Comparison of ENCODE assay signal across 23 mouse cellular contexts in genomic region chr10:63201534-63201933, GRCm38 (mm10). TPM values are rescaled to one million over a fixed set of nuclear protein-coding genes. Genes with fewer than 3 reads are reported as not detected.
"Had no signal": no experiment of that assay in that cellular context is flagged by ENCODE, and none has a peak within 500 bp of the region (broad histone marks: within the 10 kb centered on the region; RNA-seq: fewer than 3 reads in every experiment).

No protein-coding gene starts in this region.

- H3K27ac ChIP-seq: kidney, postnatal 0 days; left cerebral cortex, adult 2 months; liver, embryonic 13.5 days; neural tube, embryonic 12.5 days; neural tube, embryonic 15.5 days; stomach, postnatal 0 days had no signal

- H3K9ac ChIP-seq: liver, embryonic 13.5 days; neural tube, embryonic 12.5 days; neural tube, embryonic 15.5 days had no signal

- H3K4me3 ChIP-seq: left cerebral cortex, adult 2 months; liver, embryonic 13.5 days; neural tube, embryonic 12.5 days; neural tube, embryonic 15.5 days had no signal

- DNase-seq: kidney, postnatal 36 days; layer of hippocampus, postnatal 36 days; liver, embryonic 13.5 days; lung, adult 2 months; lung, postnatal 14 days; lung, postnatal 4 days; midbrain, embryonic 14.5 days; right cerebral cortex, adult 18-20 months; right cerebral cortex, postnatal 14 days; right cerebral cortex, postnatal 4 days; thymus, adult 18-20 months; thymus, postnatal 36 days had no signal

- H3K4me1 ChIP-seq: neural tube, embryonic 12.5 days; neural tube, embryonic 15.5 days had no signal

- H3K36me3 ChIP-seq: liver, embryonic 13.5 days; neural tube, embryonic 12.5 days; neural tube, embryonic 15.5 days had no signal

- H3K9me3 ChIP-seq: liver, embryonic 13.5 days; neural tube, embryonic 12.5 days; neural tube, embryonic 15.5 days had no signal

- H3K27me3 ChIP-seq: liver, embryonic 13.5 days; neural tube, embryonic 12.5 days; neural tube, embryonic 15.5 days had no signal

- H3K4me2 ChIP-seq: liver, embryonic 13.5 days; midbrain, embryonic 11.5 days; neural tube, embryonic 12.5 days; neural tube, embryonic 15.5 days had no signal

RNA-seq across cellular contexts. Expression of gene Mypn, which starts 2.2 kb away (rescaled TPM):
- total RNA-seq: megakaryocyte progenitor cell, adult 5-6 weeks; megakaryocyte-erythroid progenitor cell, adult 5-6 weeks had no signal
- polyA plus RNA-seq: kidney, embryonic 14.5 days; kidney, postnatal 0 days; liver, adult 2 months; stomach, embryonic 14.5 days had no signal
